Mouse (Mus musculus) cortical plate, adult 2 months (tissue): ENCODE data around the gene Zcchc10.

Source experiments
- CTCF ChIP-seq: fragments of 200-500 bp; IDR thresholded peaks from 2 replicates; pipeline ENCODE4 v1.5.1; 2011; ENCODE audit warnings: mild to moderate bottlenecking, control low read depth, low read length; ENCODE audit not compliant: insufficient read depth; ENCODE audit errors: extremely low read depth
- POLR2A ChIP-seq: fragments of 200-500 bp; IDR thresholded peaks from 2 replicates; pipeline ENCODE4 v1.6.1; 2011; ENCODE audit warnings: mild to moderate bottlenecking, low read length, control low read depth; ENCODE audit not compliant: insufficient read depth; ENCODE audit errors: extremely low read depth

DNA sequence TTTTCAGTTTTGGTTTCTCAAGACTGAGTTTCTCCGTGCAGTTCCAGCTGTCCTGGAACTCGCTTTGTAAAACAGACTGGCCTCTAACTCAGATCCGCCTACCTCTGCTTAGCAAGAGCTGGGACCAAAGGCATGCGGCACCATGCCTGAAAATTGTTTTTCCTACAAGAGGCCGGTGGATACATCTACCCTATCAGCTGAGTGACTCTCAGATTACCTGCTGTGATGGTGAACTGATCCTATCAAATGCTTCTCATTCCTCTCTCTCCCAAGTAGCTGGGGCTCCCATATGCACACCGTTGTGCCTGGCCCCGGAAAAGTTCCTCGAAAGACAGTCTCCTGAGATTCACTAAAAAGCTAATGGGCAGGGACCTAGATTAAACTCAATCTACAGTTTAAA is 13.2 kb downstream of the Zcchc10 start:
- TF ChIP-seq POLR2A, result no peak
- TF ChIP-seq CTCF, result no peak
